Mouse (Mus musculus): ENCODE results near the gene Stk40. TPM values are rescaled to one million over a fixed set of nuclear protein-coding genes. Genes with fewer than 3 reads are reported as not detected.

Gene Stk40
- polyA plus RNA-seq, 1 experiment from 2014 or later, result 33.5 TPM

- Histone ChIP-seq H3K4me3 (replicated peaks; ENCODE audit: low read length) (no peak overlapping the region), H3K4me2 (ENCODE audit: low read length) (no peak overlapping the region), H3K27ac (ENCODE audit: low read length) (no peak overlapping the region), H3K36me3 (ENCODE audit: control insufficient read depth, insufficient read depth) (no peaks in the 10 kb centered on the region), H3K27me3 (replicated peaks; ENCODE audit: control insufficient read depth, insufficient read depth, low read length) (no peaks in the 10 kb centered on the region), H3K9me3 (ENCODE audit: control insufficient read depth, low read length) (no peaks in the 10 kb centered on the region), H3K9ac (replicated peaks; ENCODE audit: low read depth, low read length) (no peak overlapping the region), H3K4me1 (replicated peaks; ENCODE audit: control insufficient read depth, insufficient read depth, low read length) (no peaks in the 10 kb centered on the region)
- ATAC-seq, result no peak
- WGBS, result 79% methylated on average over 6 of the region's 6 CpGs
Measured at GRCm38 (mm10) chr4:126077833-126078232, 25.9 kb upstream of the Stk40 start.

DNA sequence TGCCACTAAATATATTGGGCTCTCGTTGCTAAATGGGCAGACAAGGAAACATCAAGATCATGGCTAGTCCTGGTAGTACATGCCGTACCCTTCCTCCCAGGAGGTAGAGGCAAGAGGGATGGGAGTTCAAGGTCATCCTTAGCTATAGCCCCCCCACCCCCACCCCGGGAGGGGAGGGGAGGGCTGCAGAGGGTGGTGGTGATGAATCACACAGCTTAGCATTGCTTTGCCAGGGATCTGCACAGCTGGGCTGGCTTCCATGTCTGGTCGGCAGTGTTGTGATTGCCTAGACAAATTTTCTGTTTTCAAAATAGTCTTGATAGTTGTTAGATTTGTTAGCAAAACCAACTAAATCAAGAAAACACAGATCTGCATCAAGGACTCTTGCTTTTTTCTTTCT is 24.5 kb upstream of the Stk40 start:
- 82% methylated on average over 4 of the region's 4 CpGs for WGBS
- Histone ChIP-seq H3K4me2 (ENCODE audit: low read length) (no peak overlapping the region), H3K4me3 (replicated peaks; ENCODE audit: low read length) (no peak overlapping the region), H3K9me3 (ENCODE audit: control insufficient read depth, low read length) (no peaks in the 10 kb centered on the region), H3K27me3 (replicated peaks; ENCODE audit: control insufficient read depth, insufficient read depth, low read length) (no peaks in the 10 kb centered on the region), H3K27ac (ENCODE audit: low read length) (no peak overlapping the region), H3K36me3 (ENCODE audit: control insufficient read depth, insufficient read depth) (no peaks in the 10 kb centered on the region), H3K9ac (replicated peaks; ENCODE audit: low read depth, low read length) (no peak overlapping the region), H3K4me1 (replicated peaks; ENCODE audit: control insufficient read depth, insufficient read depth, low read length) (no peaks in the 10 kb centered on the region)
- ATAC-seq, result no peak

DNA sequence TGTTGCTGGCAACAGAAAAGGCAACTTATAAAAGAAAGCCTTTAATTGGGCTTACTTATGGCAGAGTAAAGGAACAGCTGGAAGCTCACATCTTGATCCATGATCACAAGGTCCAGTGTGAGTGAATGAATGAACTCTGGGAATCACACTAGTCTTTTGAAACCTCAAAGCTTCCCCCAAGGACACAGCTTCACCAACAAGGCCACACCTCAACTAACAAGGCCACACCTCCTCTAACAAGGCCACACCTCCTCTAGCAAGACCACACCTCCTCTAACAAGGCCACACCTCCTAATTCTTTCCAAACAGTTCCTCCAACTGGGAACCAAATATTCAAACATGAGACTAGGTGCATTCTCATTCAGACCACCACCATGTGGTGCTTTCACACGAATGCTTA is 22.2 kb upstream of the Stk40 start:
- Histone ChIP-seq H3K4me2 (ENCODE audit: low read length) (no peak overlapping the region), H3K36me3 (ENCODE audit: control insufficient read depth, insufficient read depth) (no peaks in the 10 kb centered on the region), H3K9me3 (ENCODE audit: control insufficient read depth, low read length) (no peaks in the 10 kb centered on the region), H3K27me3 (replicated peaks; ENCODE audit: control insufficient read depth, insufficient read depth, low read length) (no peaks in the 10 kb centered on the region), H3K27ac (ENCODE audit: low read length) (no peak overlapping the region), H3K9ac (replicated peaks; ENCODE audit: low read depth, low read length) (no peak overlapping the region), H3K4me3 (replicated peaks; ENCODE audit: low read length) (no peak overlapping the region), H3K4me1 (replicated peaks; ENCODE audit: control insufficient read depth, insufficient read depth, low read length) (no peaks in the 10 kb centered on the region)
- no peak for ATAC-seq
- WGBS, result 97% methylated on average over 1 of the region's 1 CpGs

DNA sequence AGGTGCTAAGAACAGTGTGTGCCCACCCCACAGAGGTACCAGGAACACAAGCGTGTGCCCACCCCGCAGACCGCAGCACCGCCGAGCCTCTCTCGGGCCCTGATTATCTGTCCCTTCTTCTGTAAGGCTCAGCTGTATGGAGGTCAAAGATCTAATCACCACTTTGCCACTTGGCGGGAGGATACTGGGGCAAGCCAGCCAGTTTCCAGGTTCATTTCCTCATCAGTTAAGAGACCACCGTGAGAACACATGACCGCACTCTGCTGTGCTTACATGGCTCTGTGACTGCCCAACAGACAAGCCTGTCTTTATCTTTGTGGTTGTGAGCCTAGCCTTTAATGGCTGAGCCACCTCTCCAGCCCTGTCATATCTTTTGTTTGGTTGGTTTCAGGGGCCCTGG is 20.7 kb upstream of the Stk40 start:
- Histone ChIP-seq H3K36me3 (ENCODE audit: control insufficient read depth, insufficient read depth) (no peaks in the 10 kb centered on the region), H3K4me3 (replicated peaks; ENCODE audit: low read length) (no peak overlapping the region), H3K27me3 (replicated peaks; ENCODE audit: control insufficient read depth, insufficient read depth, low read length) (no peaks in the 10 kb centered on the region), H3K4me1 (replicated peaks; ENCODE audit: control insufficient read depth, insufficient read depth, low read length) (no peaks in the 10 kb centered on the region), H3K4me2 (ENCODE audit: low read length) (no peak overlapping the region), H3K9ac (replicated peaks; ENCODE audit: low read depth, low read length) (no peak overlapping the region), H3K9me3 (ENCODE audit: control insufficient read depth, low read length) (no peaks in the 10 kb centered on the region), H3K27ac (ENCODE audit: low read length) (no peak overlapping the region)
- ATAC-seq, result no peak
- 93% methylated on average over 9 of the region's 9 CpGs for WGBS

DNA sequence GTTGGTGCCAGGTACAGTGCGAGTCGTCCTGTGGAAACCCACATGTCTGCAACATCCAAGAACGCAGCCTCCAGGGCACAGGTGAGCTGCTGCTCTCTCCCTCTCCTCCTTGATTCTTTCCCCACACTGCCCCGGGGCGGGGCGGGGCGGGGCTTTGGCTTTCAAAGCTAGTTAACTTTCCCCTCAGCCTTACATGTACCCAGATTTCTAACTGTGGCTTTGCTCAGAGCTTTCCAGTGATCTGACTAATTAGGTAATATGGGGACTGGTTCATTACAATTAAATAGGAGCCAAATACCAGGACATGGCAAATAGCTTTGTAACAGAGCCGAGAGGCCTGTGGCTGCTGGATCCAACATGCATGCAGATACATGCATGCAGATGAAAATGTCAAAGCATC is 19.4 kb upstream of the Stk40 start:
- Histone ChIP-seq H3K4me2 (ENCODE audit: low read length) (no peak overlapping the region), H3K27ac (ENCODE audit: low read length) (no peak overlapping the region), H3K9me3 (ENCODE audit: control insufficient read depth, low read length) (no peaks in the 10 kb centered on the region), H3K9ac (replicated peaks; ENCODE audit: low read depth, low read length) (no peak overlapping the region), H3K4me3 (replicated peaks; ENCODE audit: low read length) (no peak overlapping the region), H3K4me1 (replicated peaks; ENCODE audit: control insufficient read depth, insufficient read depth, low read length) (no peaks in the 10 kb centered on the region), H3K27me3 (replicated peaks; ENCODE audit: control insufficient read depth, insufficient read depth, low read length) (no peaks in the 10 kb centered on the region), H3K36me3 (ENCODE audit: control insufficient read depth, insufficient read depth) (no peaks in the 10 kb centered on the region)
- ATAC-seq, result no peak
- 75% methylated on average over 8 of the region's 8 CpGs for WGBS

DNA sequence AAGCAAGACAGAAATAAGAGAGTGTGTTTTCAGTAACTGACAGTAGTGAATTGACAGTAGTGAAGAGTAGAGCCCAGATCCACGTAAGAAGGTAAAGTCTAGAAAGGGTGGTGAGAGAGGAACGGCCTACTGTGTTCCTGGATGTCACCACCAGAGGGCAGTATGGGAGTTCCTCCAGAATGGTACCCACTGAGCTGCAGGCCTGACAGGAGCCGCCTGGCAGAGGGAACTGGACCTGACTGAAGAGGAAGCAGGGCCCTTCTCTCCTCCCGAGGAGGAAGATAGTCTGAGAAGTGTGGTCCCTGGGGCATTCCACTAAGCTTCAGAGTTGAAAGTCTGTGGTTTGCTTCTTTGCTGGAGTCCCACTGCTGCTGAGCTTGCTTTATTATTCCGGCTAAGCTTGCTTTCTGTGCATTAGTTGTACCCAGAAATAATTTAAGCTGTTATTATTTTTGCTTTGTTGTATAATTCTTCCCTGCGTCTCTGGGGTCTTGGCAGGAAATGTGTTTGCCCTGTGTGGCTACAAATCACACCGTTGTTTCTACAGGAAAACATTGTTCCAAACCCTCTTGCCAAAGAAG is 17.7 kb upstream of the Stk40 start:
- Histone ChIP-seq H3K9me3 (ENCODE audit: control insufficient read depth, low read length) (no peaks in the 10 kb centered on the region), H3K4me2 (ENCODE audit: low read length) (no peak overlapping the region), H3K4me1 (replicated peaks; ENCODE audit: control insufficient read depth, insufficient read depth, low read length) (no peaks in the 10 kb centered on the region), H3K9ac (replicated peaks; ENCODE audit: low read depth, low read length) (no peak overlapping the region), H3K36me3 (ENCODE audit: control insufficient read depth, insufficient read depth) (no peaks in the 10 kb centered on the region), H3K27me3 (replicated peaks; ENCODE audit: control insufficient read depth, insufficient read depth, low read length) (no peaks in the 10 kb centered on the region), H3K27ac (ENCODE audit: low read length) (no peak overlapping the region), H3K4me3 (replicated peaks; ENCODE audit: low read length) (no peak overlapping the region)
- 28% methylated on average over 7 of the region's 7 CpGs for WGBS
- ATAC-seq, result peak; percentile 68; the same call in 1 of the 2 replicates

DNA sequence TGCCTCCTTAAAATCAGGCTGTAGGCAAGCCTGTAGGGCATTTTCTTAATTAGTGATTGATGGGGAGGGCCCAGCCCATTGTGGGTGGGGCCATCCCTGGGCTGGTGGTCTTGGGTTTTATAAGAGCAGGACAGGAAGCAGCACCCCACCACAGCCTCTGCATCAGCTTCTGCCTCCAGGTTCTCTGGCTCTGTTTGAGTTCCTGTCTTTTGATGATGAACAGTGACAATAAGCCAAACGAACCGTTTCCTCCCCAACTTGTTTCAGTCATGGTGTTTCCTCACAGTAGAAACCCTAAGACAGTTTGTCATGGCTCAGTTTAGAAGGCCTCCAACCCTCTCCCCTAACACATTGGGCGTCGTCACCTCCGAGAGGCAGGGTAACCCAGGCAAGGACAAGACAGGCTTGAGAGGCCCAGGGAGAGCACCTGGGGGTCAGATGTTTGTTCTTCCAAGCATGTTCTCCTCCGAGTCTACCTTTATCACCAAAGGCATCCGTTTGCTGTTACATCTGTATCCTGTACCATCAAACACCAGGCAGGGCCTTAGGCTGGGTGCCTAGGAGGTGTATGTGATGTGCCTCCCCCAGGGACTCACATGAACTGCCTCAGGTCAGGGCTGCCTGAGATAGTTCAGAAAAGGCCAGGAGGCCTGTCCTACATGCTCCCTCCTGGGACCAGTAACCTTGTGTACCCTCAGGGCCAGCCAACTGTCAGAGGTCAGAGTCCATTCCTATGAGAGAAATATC is 13.5 kb upstream of the Stk40 start:
- no peaks in the 10 kb centered on the region for H3K36me3 ChIP-seq (ENCODE audit: control insufficient read depth, insufficient read depth)
- H3K9ac ChIP-seq (replicated peaks; ENCODE audit: low read depth, low read length), result no peak overlapping the region
- no peaks in the 10 kb centered on the region for H3K4me1 ChIP-seq (replicated peaks; ENCODE audit: control insufficient read depth, insufficient read depth, low read length)
- no peak overlapping the region for H3K4me3 ChIP-seq (replicated peaks; ENCODE audit: low read length)
- H3K9me3 ChIP-seq (ENCODE audit: control insufficient read depth, low read length), result no peaks in the 10 kb centered on the region
- H3K27ac ChIP-seq (ENCODE audit: low read length), result no peak overlapping the region
- H3K27me3 ChIP-seq (replicated peaks; ENCODE audit: control insufficient read depth, insufficient read depth, low read length), result no peaks in the 10 kb centered on the region
- 84% methylated on average over 7 of the region's 7 CpGs for WGBS
- H3K4me2 ChIP-seq (ENCODE audit: low read length), result no peak overlapping the region
- no peak for ATAC-seq

- Histone ChIP-seq H3K27me3 (replicated peaks; ENCODE audit: control insufficient read depth, insufficient read depth, low read length) (no peaks in the 10 kb centered on the region), H3K36me3 (ENCODE audit: control insufficient read depth, insufficient read depth) (no peaks in the 10 kb centered on the region), H3K4me2 (ENCODE audit: low read length) (no peak overlapping the region), H3K27ac (ENCODE audit: low read length) (no peak overlapping the region), H3K9ac (replicated peaks; ENCODE audit: low read depth, low read length) (no peak overlapping the region), H3K9me3 (ENCODE audit: control insufficient read depth, low read length) (no peaks in the 10 kb centered on the region), H3K4me3 (replicated peaks; ENCODE audit: low read length) (no peak overlapping the region), H3K4me1 (replicated peaks; ENCODE audit: control insufficient read depth, insufficient read depth, low read length) (no peaks in the 10 kb centered on the region)
- no peak for ATAC-seq
- WGBS, result 88% methylated on average over 4 of the region's 4 CpGs
Measured at GRCm38 (mm10) chr4:126090848-126091124, 13.0 kb upstream of the Stk40 start.

- Histone ChIP-seq H3K27ac (ENCODE audit: low read length) (no peak overlapping the region), H3K9ac (replicated peaks; ENCODE audit: low read depth, low read length) (no peak overlapping the region), H3K4me3 (replicated peaks; ENCODE audit: low read length) (no peak overlapping the region), H3K4me1 (replicated peaks; ENCODE audit: control insufficient read depth, insufficient read depth, low read length) (peaks cover under 1% of the 10 kb centered on the region; the same call in 1 of the 2 replicates), H3K9me3 (ENCODE audit: control insufficient read depth, low read length) (no peaks in the 10 kb centered on the region), H3K27me3 (replicated peaks; ENCODE audit: control insufficient read depth, insufficient read depth, low read length) (no peaks in the 10 kb centered on the region), H3K4me2 (ENCODE audit: low read length) (no peak overlapping the region), H3K36me3 (ENCODE audit: control insufficient read depth, insufficient read depth) (no peaks in the 10 kb centered on the region)
- WGBS, result 84% methylated on average over 8 of the region's 8 CpGs
- no peak for ATAC-seq
Measured at GRCm38 (mm10) chr4:126091873-126092272, 11.9 kb upstream of the Stk40 start.
